Mouse (Mus musculus): ENCODE measurements at regions not wholly inside any gene's neighbourhood (a gene's known extent, or its start where the extent isn't known, plus 50 kb on each side); places are given as distances from the start of the nearest gene placed in this dataset.

GRCm38 (mm10) chr10:17074013-17074401 is 649.0 kb upstream of the Cited2 start:
- intact Hi-C loops (cut with DNase I), result no loop called here
- DNase-seq, result no peak

- intact Hi-C loops (cut with DNase I), result no loop called here
- DNase-seq, result no peak
Observed at GRCm38 (mm10) chr10:17074402-17075027, 648.5 kb upstream of the Cited2 start.

- intact Hi-C loops (cut with DNase I), result no loop called here
Observed at GRCm38 (mm10) chr10:17075147-17075546, 647.9 kb upstream of the Cited2 start.

GRCm38 (mm10) chr10:17075576-17075975 is 647.4 kb upstream of the Cited2 start:
- DNase-seq, result no peak
- intact Hi-C loops (cut with DNase I), result no loop called here

More at GRCm38 (mm10) chr10:17075147-17075546, 647.9 kb upstream of the Cited2 start:
- no peak for DNase-seq

GRCm38 (mm10) chr10:17076186-17076585 is 646.8 kb upstream of the Cited2 start:
- DNase-seq, result no peak
- intact Hi-C loops (cut with DNase I), result no loop called here

- intact Hi-C loops (cut with DNase I), result no loop called here
- DNase-seq, result no peak
Observed at GRCm38 (mm10) chr10:17077580-17077979, 645.4 kb upstream of the Cited2 start.

- DNase-seq, result no peak
- intact Hi-C loops (cut with DNase I), result no loop called here
Observed at GRCm38 (mm10) chr10:17080818-17081217, 642.2 kb upstream of the Cited2 start.

- intact Hi-C loops (cut with DNase I), result no loop called here
- DNase-seq, result no peak
Observed at GRCm38 (mm10) chr10:17082926-17083325, 640.1 kb upstream of the Cited2 start.

GRCm38 (mm10) chr10:17102065-17102464 is 621.0 kb upstream of the Cited2 start:
- no peak for DNase-seq
- intact Hi-C loops (cut with DNase I), result no loop called here

- no peak for DNase-seq
- intact Hi-C loops (cut with DNase I), result no loop called here
Observed at GRCm38 (mm10) chr10:17103416-17103815, 619.6 kb upstream of the Cited2 start.

GRCm38 (mm10) chr10:17106831-17107230 is 616.2 kb upstream of the Cited2 start:
- DNase-seq, result no peak
- intact Hi-C loops (cut with DNase I), result no loop called here

GRCm38 (mm10) chr10:17111071-17111470 is 611.9 kb upstream of the Cited2 start:
- intact Hi-C loops (cut with DNase I), result no loop called here
- DNase-seq, result no peak

GRCm38 (mm10) chr10:17114805-17115204 is 608.2 kb upstream of the Cited2 start:
- intact Hi-C loops (cut with DNase I), result no loop called here
- DNase-seq, result no peak

- peak; percentile 50 for DNase-seq
- intact Hi-C loops (cut with DNase I), result no loop called here
Observed at GRCm38 (mm10) chr10:17129391-17130163, 593.4 kb upstream of the Cited2 start.

GRCm38 (mm10) chr10:17130661-17131060 is 592.4 kb upstream of the Cited2 start:
- intact Hi-C loops (cut with DNase I), result no loop called here
- no peak for DNase-seq

GRCm38 (mm10) chr10:17131763-17132162 is 591.3 kb upstream of the Cited2 start:
- intact Hi-C loops (cut with DNase I), result no loop called here

GRCm38 (mm10) chr10:17175385-17175784 is 547.6 kb upstream of the Cited2 start:
- intact Hi-C loops (cut with DNase I), result no loop called here
- no peak for DNase-seq

More at GRCm38 (mm10) chr10:17131763-17132162, 591.3 kb upstream of the Cited2 start:
- DNase-seq, result no peak

- intact Hi-C loops (cut with DNase I), result no loop called here
- no peak for DNase-seq
Observed at GRCm38 (mm10) chr10:17177054-17177453, 546.0 kb upstream of the Cited2 start.

- no peak for DNase-seq
- intact Hi-C loops (cut with DNase I), result no loop called here
Observed at GRCm38 (mm10) chr10:17177503-17178278, 545.3 kb upstream of the Cited2 start.

GRCm38 (mm10) chr10:17178627-17179026 is 544.4 kb upstream of the Cited2 start:
- no peak for DNase-seq
- intact Hi-C loops (cut with DNase I), result no loop called here

- no peak for DNase-seq
- intact Hi-C loops (cut with DNase I), result no loop called here
Observed at GRCm38 (mm10) chr10:17184418-17184817, 538.6 kb upstream of the Cited2 start.

- no peak for DNase-seq
- intact Hi-C loops (cut with DNase I), result no loop called here
Observed at GRCm38 (mm10) chr10:17196205-17196604, 526.8 kb upstream of the Cited2 start.
